Mouse (Mus musculus) CH12.LX (cell line): ENCODE data around the gene Agpat4. TPM values are rescaled to one million over a fixed set of nuclear protein-coding genes. Genes with fewer than 3 reads are reported as not detected.

Experiments used
- DNase-seq: peaks from one replicate; pipeline ENCODE4 v3.0.0-alpha.2; 2013; ENCODE audit errors: extremely low read depth
- H3K27ac ChIP-seq: 2 replicates; pipeline ENCODE4 v1.5.1; 2012; ENCODE audit warnings: low read depth, mild to moderate bottlenecking, control low read depth, moderate library complexity; ENCODE audit not compliant: insufficient read depth
- H3K27me3 ChIP-seq: replicated peaks from 2 replicates; pipeline ENCODE3; 2012; ENCODE audit warnings: inconsistent platforms
- H3K36me3 ChIP-seq, 2 experiments: replicated peaks in 1 of 2; 2 replicates each; pipeline versions ENCODE3 to v1.6.1; 2012; ENCODE audit warnings: inconsistent platforms in 1 of 2, low read length in 1 of 2, mild to moderate bottlenecking in 1 of 2, mixed read lengths in 1 of 2, moderate library complexity in 1 of 2; ENCODE audit not compliant: control insufficient read depth in 1 of 2, insufficient read depth in 1 of 2
- H3K4me1 ChIP-seq, 2 experiments: 2 replicates each; pipeline ENCODE4 v1.6.1; 2012; ENCODE audit warnings: inconsistent platforms in 1 of 2, moderate library complexity in 1 of 2; ENCODE audit not compliant: insufficient read depth in 2 of 2, control insufficient read depth in 1 of 2
- H3K4me2 ChIP-seq: 2 replicates; pipeline ENCODE4 v1.6.1; 2012; ENCODE audit warnings: low read depth, mild to moderate bottlenecking, control low read depth; ENCODE audit not compliant: poor library complexity, insufficient read depth, severe bottlenecking
- H3K4me3 ChIP-seq, 3 experiments: fragments of 150-350 bp in 1 of 3; sonication (generic) in 1 of 3; replicated peaks in 1 of 3; 2 replicates each; pipeline versions ENCODE3 to v1.5.1; 2011 to 2012; ENCODE audit warnings: low read depth in 2 of 3, low read length in 2 of 3, mild to moderate bottlenecking in 2 of 3, moderate library complexity in 2 of 3, control low read depth in 1 of 3, improper control_type of control experiment in 1 of 3, inconsistent platforms in 1 of 3, mixed read lengths in 1 of 3; ENCODE audit not compliant: poor library complexity in 1 of 3
- H3K79me2 ChIP-seq: replicated peaks from 2 replicates; pipeline ENCODE4 v1.6.1; 2012; ENCODE audit warnings: mild to moderate bottlenecking, moderate library complexity; ENCODE audit not compliant: control insufficient read depth, poor library complexity, insufficient read depth, severe bottlenecking; ENCODE audit errors: extremely low read depth
- H3K9ac ChIP-seq: 2 replicates; pipeline ENCODE4 v1.6.1; 2012; ENCODE audit warnings: low read depth, mild to moderate bottlenecking, control low read depth, moderate library complexity; ENCODE audit not compliant: insufficient read depth
- H3K9me3 ChIP-seq: replicated peaks from 2 replicates; pipeline ENCODE3; 2012; ENCODE audit warnings: low read length, inconsistent platforms, mixed read lengths
- BHLHE40 ChIP-seq: IDR thresholded peaks from 2 replicates; pipeline ENCODE4 v1.6.1; 2011; ENCODE audit warnings: mild to moderate bottlenecking, low read depth, low read length, improper control_type of control experiment
- CHD2 ChIP-seq: IDR thresholded peaks from 2 replicates; pipeline ENCODE4 v1.6.1; 2011; ENCODE audit warnings: low read length, improper control_type of control experiment
- E2F4 ChIP-seq: IDR thresholded peaks from 2 replicates; pipeline ENCODE4 v1.6.1; 2011; ENCODE audit warnings: low read depth, low read length, improper control_type of control experiment; ENCODE audit not compliant: insufficient replicate concordance
- IRF4 ChIP-seq: IDR thresholded peaks from 2 replicates; pipeline ENCODE4 v1.6.1; 2014; ENCODE audit warnings: low read depth, mild to moderate bottlenecking, inconsistent platforms, low read length, improper control_type of control experiment
- JUND ChIP-seq: conservative IDR thresholded peaks from 2 replicates; pipeline ENCODE4 v1.6.1; 2011; ENCODE audit warnings: low read depth, low read length, improper control_type of control experiment
- MAFK ChIP-seq: IDR thresholded peaks from 2 replicates; pipeline ENCODE4 v1.6.1; 2011; ENCODE audit warnings: low read length, improper control_type of control experiment; ENCODE audit not compliant: insufficient replicate concordance
- NRF1 ChIP-seq: IDR thresholded peaks from 2 replicates; pipeline ENCODE4 v1.6.1; 2014; ENCODE audit warnings: low read depth, mild to moderate bottlenecking, inconsistent platforms, low read length, improper control_type of control experiment, moderate library complexity
- POLR2A ChIP-seq: IDR thresholded peaks from 2 replicates; pipeline ENCODE4 v1.6.1; 2011; ENCODE audit warnings: low read depth, mild to moderate bottlenecking, improper control_type of control experiment, low read length
- TBP ChIP-seq: conservative IDR thresholded peaks from 2 replicates; pipeline ENCODE4 v1.6.1; 2011; ENCODE audit warnings: low read depth, low read length, improper control_type of control experiment
- UBTF ChIP-seq: IDR thresholded peaks from 2 replicates; pipeline ENCODE4 v1.6.1; 2012; ENCODE audit warnings: low read depth, mild to moderate bottlenecking, inconsistent platforms, low read length, improper control_type of control experiment, moderate library complexity
- USF1 ChIP-seq: IDR thresholded peaks from 2 replicates; pipeline ENCODE4 v1.6.1; 2014; ENCODE audit warnings: low read depth, mild to moderate bottlenecking, inconsistent platforms, low read length, improper control_type of control experiment
- USF2 ChIP-seq: conservative IDR thresholded peaks from 2 replicates; pipeline ENCODE4 v1.6.1; 2011; ENCODE audit warnings: low read depth, low read length, improper control_type of control experiment
- dilution Hi-C: fragments of 300-500 bp; cut with MboI; formaldehyde crosslinking; loops from 2 replicates; pipeline ENCODE4 v1.14.3; 2020; ENCODE audit warnings: low sequenced_read_pairs; ENCODE audit not compliant: extremely low pct_unique_long_range_greater_than_20kb, extremely low pct_ligation_motif_present
- in situ Hi-C: fragments of 300-500 bp; cut with MboI; formaldehyde crosslinking; loops from 3 replicates; pipeline ENCODE4 v1.14.3; 2019; ENCODE audit warnings: low sequenced_read_pairs, low pct_ligation_motif_present, low pct_unique_long_range_greater_than_20kb, mixed read lengths
- polyA plus RNA-seq: library from polyadenylated mRNA; unstranded; fragments of >175 nt; gene quantifications from 2 replicates; pipeline ENCODE4 v1.2.1, GENCODE M21; 2012; ENCODE audit warnings: low read depth; ENCODE audit not compliant: insufficient read length
- total RNA-seq, 2 experiments: library from RNA; depleted of rRNA; stranded (reverse); fragments of 300-350 nt in 1 of 2; fragments of >200 nt in 1 of 2; gene quantifications; 2 replicates each; pipeline ENCODE4 v1.2.3; 2012 to 2014

The Agpat4 gene
- total and polyA plus RNA-seq, 3 experiments = 34.7 to 83.2 (median 44.5) TPM

GRCm38 (mm10) chr17:12201086-12201485 lies 82.6 kb downstream of the Agpat4 start:
- peak; percentile 52 for DNase-seq
- peak overlapping the region; percentile 11; the same call in 1 of the 2 replicates for H3K27ac ChIP-seq
- H3K4me3 ChIP-seq = no peak overlapping the region
- no peaks in the 10 kb centered on the region for H3K9me3 ChIP-seq
- dilution Hi-C loops = no loop called here
- in situ Hi-C loops = no loop called here
- H3K4me2 ChIP-seq = no peak overlapping the region
- peaks cover 40 to 70% of the 10 kb centered on the region in 2 experiments for H3K4me1 ChIP-seq
- TF ChIP-seq POLR2A = peak; percentile 31; the same call in 1 of the 2 replicates
- no peak for TF ChIP-seq IRF4
- H3K36me3 ChIP-seq = peaks cover 31 to 75% of the 10 kb centered on the region in 2 experiments
- H3K9ac ChIP-seq = no peak overlapping the region
- H3K27me3 ChIP-seq = no peaks in the 10 kb centered on the region
- peaks cover 11% of the 10 kb centered on the region for H3K79me2 ChIP-seq

GRCm38 (mm10) chr17:12203414-12203897 lies 85.0 kb downstream of the Agpat4 start:
- in situ Hi-C loops = no loop called here
- dilution Hi-C loops = no loop called here
- Histone ChIP-seq H3K9ac (0 out of 2 replicates have a peak overlapping the region, but pooled peaks have one; percentile 0), H3K4me1 (peaks cover 45 to 88% of the 10 kb centered on the region in 2 experiments), H3K79me2 (peaks cover 2% of the 10 kb centered on the region; the same call in 1 of the 2 replicates), H3K4me3 (no peak overlapping the region), H3K27me3 (no peaks in the 10 kb centered on the region), H3K4me2 (no peak overlapping the region), H3K27ac (peak overlapping the region; percentile 70), H3K9me3 (no peaks in the 10 kb centered on the region), H3K36me3 (peaks cover 15 to 62% of the 10 kb centered on the region in 2 experiments)
- TF ChIP-seq BHLHE40 = peak; percentile 71
- no peak for TF ChIP-seq CHD2
- no peak for TF ChIP-seq POLR2A
- no peak for TF ChIP-seq IRF4
- peak; percentile 76 for TF ChIP-seq USF1
- TF ChIP-seq TBP = no peak
- TF ChIP-seq USF2 = peak; percentile 63
- TF ChIP-seq JUND = no peak
- no peak for DNase-seq

- H3K27ac ChIP-seq = peak overlapping the region; percentile 84
- peak overlapping the region; percentile 31; the same call in 1 of the 2 replicates for H3K4me2 ChIP-seq
- no peak for DNase-seq
- peaks cover 51 to 96% of the 10 kb centered on the region in 2 experiments for H3K4me1 ChIP-seq
- H3K9ac ChIP-seq = peak overlapping the region; percentile 13
- H3K4me3 ChIP-seq = no peak overlapping the region
- dilution Hi-C loops (no loop called here), in situ Hi-C loops (no loop called here)
- peaks cover 2% of the 10 kb centered on the region for H3K79me2 ChIP-seq
- no peak for TF ChIP-seq E2F4
- no peak for TF ChIP-seq CHD2
- TF ChIP-seq NRF1 = no peak
- no peak for TF ChIP-seq USF1
- no peak for TF ChIP-seq JUND
- no peak for TF ChIP-seq UBTF
- TF ChIP-seq MAFK = no peak
- H3K36me3 ChIP-seq = peaks cover 13 to 63% of the 10 kb centered on the region in 2 experiments
- no peaks in the 10 kb centered on the region for H3K27me3 ChIP-seq
- no peaks in the 10 kb centered on the region for H3K9me3 ChIP-seq
Observed at GRCm38 (mm10) chr17:12204246-12204645, 85.7 kb downstream of the Agpat4 start.
